Mouse (Mus musculus) c-Kit-positive CD71-negative TER-119-negative erythroid progenitor cells, embryonic 14.5 days (primary cell): ENCODE results near the gene Mylk.
A peak's percentile ranks its signal among the peaks of the same experiment; 100 is the strongest.

ENCODE experiments used
- DNase-seq: peaks from one replicate; pipeline ENCODE4 v3.0.0-alpha.2; 2013; ENCODE audit warnings: low read depth

Mylk gene

DNA sequence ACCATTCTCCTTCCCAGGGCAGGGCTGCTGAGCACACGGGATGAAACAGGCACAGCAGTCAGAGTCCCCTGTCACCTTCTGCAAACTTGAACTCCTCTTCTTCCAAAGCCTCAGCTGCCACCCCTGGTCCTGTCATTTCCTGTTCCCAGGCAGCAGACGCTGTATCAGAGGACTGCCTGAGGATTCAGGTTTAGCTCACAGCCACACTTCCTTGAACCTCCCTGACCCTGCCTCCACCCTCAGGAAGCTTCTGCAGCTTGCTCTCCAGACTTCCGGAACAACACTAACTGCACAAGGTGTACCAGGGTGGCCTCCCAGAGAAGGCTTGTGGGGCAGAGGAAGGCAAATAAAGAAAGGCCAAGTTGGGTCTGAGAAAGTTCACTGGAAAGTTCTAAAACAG, 102.6 kb downstream of the Mylk start:
- DNase-seq: no peak

- DNase-seq: no peak
These were observed 109.1 kb downstream of the Mylk start for GRCm38 (mm10) chr16:34854066-34854465.

DNA sequence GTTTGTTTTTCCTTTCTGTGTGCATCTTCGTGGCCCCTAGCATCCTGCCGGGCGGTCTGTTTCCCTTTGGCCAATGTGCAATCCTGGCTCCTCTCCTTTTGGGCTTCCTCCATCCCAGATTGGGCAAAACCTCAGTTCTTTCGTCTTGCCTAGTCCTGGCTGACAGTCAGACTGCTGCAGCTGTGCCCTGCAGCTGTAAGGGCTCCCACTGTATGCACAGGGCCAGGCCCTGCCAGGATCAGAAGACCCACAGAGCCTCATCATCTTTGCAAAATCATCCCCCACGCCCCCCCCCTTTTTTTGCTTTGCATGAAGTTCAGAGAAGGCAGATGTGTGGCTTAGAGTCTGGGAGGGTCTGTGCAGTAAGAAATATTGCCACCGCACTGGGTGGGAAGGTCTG, 110.1 kb downstream of the Mylk start:
- DNase-seq: no peak

- DNase-seq: no peak
These were observed 110.7 kb downstream of the Mylk start for GRCm38 (mm10) chr16:34855751-34856150.

DNA sequence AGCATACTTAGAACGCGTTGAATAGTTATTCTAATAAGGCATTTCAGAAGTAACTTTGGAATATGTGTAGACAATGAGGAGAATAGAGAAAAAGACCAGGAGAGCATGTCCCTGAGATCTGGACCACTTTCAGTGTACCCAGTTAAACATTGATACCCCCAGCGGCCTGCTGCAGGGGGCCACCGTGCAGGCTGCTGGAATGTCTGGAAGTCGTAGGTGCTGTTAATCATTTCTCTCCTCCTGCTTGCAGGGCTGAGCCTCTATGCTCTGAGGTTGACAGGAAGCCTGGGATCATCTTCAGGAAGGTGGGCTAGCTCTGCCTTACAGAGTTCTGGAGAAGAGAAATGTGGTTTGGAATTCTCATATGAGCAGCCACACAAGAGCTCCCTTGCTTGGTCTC, 112.6 kb downstream of the Mylk start:
- no peak for DNase-seq

DNA sequence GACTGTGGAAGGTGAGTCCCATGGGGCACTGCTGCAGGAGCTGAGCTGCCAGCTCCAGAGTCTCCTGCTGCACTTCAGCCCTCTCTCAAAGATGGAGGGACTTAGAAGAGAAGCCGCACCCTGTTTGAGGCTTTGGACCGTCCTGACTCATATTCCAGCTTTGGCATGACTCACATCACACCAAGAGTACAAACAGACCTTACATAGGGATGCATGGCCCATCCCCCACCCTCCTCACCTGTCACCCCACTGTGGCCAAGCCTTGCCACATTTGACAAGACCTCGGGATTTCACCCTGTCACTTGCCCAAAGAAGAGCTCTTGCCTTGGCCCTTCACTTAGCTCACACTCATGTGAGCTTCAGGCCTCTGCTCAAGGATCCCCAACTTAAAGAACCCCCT, 115.8 kb downstream of the Mylk start:
- no peak for DNase-seq

GRCm38 (mm10) chr16:34861744-34862365, 116.8 kb downstream of the Mylk start:
- DNase-seq: no peak

GRCm38 (mm10) chr16:34865373-34865772, 120.4 kb downstream of the Mylk start:
- no peak for DNase-seq

DNA sequence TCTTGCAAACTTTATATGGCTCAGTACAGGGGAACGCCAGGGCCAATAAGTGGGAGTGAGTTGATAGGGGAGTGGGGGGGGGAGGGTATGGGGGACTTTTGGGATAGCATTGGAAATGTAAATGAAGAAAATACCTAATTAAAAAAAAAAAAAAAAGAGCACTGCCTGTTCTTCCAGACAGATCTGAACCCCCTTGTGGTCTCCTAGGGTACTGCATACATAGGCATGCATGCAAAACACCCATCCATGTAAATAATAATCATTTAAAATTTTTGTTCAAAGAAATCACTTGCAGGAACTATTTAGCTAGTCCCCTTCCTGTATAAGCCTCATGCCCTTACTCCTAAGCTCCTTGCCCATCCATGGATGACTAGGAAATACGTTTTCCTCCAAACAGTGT, 122.2 kb downstream of the Mylk start:
- DNase-seq: peak; percentile 30

DNA sequence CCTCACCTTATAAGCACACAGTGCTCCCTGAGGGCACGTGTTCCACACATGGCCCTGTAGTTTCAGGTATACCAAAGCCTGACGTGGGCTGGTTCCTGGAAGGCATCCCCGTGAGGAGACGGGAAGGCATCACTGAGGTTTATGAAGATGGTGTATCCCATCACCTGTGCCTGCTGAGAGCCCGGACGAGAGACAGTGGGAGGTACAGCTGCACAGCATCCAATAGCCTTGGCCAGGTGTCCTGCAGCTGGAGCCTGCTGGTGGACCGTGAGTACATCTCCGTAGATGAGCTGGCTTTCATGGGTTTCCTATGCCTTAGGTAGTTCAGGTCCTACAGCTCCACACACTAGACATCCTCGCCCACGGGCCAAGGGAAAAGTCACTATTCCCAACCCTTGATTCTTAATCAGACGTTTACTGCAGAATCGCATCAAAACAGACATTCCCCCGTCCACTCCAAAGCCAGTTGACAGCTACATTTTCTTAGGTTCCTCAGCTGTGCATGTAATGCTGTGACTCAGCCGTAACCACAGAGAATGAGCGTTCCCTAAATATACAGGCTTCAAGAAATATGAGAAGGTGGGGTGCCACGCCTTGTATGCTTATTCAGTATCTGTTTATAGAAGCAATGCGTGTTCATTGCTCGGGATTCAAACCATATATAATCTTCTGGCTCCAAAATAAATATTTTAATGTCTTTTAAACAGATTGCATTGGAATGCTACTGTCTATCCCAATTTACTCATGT, 135.2 kb downstream of the Mylk start:
- peak; percentile 7 for DNase-seq

DNA sequence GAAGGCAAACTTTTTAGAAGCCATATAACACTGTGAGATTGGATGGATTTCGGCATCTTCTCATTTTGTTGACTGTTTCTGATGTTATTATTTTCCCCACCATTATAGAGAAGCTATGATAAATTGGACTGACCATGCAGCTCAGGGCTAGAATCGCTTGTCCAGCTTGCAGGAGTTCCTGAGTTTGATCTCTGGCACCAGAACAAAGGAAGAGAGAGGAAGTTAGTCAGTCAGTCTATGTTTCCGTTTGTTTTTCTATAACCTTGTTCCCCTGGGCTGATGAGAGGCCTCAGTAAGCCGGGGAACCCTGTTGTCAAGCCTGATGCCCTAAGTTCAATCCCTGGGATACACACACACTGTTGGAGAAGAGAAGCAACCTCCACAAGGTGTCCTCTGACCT, 135.8 kb downstream of the Mylk start:
- DNase-seq: no peak

DNA sequence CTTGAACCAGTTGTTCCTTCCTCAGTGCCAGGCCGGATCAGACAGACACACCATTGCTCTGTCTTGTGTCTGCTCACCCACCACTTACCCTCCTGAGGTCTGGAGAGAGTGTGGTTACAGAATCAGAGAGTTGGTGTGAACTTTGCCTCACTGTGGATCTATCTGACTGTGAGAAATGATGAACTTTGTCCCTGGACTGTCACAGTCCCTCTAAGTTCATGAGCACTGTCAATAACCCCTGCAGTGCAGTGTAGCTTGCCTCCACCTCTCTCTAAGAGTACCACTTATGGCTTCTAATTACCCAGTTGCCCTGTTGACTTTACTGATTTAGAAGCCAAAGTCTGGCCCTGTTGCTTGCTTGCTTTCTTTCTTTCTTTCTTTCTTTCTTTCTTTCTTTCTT, 142.0 kb downstream of the Mylk start:
- DNase-seq: no peak

DNA sequence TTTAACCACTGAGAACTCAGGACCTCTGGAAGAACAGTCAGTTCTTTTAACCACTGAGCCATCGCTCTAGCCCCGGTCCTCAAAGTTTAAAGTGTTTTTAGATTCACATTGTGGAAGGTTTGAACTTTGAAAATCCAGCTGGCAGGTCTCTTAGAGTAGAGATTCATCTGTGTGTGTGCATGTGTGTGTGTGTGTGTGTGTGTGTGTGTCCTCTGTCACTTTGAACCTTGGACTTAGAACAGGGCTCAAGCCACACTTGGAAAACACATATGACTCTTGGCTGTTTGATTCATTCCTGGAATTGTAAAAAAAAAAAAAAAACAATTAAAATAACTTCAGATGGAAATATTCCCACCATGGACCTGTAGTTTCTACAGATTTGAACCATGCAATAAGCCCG, 149.0 kb downstream of the Mylk start:
- DNase-seq: no peak

DNA sequence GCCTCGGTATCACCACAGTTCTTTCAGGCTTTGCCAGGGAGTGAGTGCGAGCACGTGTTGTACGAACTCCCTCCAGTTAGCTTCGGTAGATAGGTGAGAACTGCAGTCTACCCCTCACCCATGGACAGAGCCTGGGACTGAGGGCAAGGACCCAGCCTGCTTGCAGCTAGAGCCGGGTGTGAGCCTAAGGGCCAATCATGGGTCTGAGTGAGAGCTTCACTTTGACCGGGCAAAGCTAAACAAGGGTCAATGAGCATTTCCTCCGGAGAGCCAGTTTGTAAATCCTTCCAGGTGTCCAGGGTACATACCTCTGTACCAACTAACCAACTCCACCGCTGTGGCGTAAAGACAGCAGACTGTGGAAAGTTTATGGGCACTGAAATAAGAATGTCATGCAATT, 150.9 kb downstream of the Mylk start:
- no peak for DNase-seq

GRCm38 (mm10) chr16:34896996-34897395, 152.0 kb downstream of the Mylk start:
- no peak for DNase-seq

- DNase-seq: no peak
These were observed 153.2 kb downstream of the Mylk start for GRCm38 (mm10) chr16:34898057-34898789.

DNA sequence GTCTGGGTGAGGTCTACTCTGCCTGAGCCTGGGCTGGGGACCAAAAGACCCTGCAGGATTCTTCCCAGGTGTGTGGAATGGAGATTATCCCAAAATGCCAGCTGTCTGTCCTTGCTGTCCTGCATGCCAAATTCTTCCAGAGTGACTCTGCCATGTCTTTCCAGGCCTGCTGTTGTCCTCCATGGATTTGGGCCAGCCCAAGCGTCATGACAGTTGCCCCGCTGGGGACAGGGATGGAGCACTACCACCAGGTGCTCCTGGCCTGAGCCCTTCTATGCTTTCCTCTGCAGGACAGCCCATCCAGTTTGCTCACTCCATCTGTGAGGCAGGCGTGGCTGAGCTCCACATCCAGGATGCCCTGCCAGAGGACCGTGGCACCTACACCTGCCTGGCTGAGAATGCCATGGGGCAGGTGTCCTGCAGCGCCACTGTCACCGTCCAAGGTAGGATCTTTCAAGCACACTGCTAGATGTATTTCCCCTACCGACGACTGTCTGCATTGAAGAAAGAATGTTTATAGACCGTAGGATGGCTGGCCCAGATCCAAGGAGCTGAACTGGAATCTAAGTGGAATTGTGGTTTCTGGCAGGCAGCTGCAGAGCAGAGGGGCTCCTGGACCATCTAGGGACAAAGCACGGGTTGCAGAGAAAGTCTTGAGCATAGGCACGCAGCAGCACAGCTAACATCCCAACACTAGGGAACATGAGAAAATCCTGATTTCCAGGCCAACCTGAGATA, 154.2 kb downstream of the Mylk start:
- no peak for DNase-seq

DNA sequence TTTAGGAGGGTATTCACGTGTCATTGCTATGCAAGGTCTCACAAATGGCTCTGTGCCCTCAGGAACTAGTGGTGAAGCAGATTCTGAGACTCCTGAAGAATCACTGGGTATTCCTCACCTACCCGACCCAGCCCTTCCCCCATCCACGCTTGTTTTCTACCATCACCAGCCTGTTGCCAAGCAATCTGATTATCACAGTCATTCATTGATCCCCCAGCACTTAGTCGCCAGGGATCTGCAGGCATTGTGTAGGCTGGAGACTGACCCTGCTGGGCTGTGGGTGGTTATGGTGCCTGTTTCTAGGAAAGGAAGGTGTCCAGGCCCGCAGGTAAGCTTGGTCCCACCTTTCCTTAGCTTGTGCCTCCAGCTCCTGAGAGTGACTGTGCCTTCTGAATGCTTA, 155.0 kb downstream of the Mylk start:
- no peak for DNase-seq

- no peak for DNase-seq
These were observed 155.5 kb downstream of the Mylk start for GRCm38 (mm10) chr16:34900471-34900870.

GRCm38 (mm10) chr16:34901031-34901430, 156.0 kb downstream of the Mylk start:
- no peak for DNase-seq

DNA sequence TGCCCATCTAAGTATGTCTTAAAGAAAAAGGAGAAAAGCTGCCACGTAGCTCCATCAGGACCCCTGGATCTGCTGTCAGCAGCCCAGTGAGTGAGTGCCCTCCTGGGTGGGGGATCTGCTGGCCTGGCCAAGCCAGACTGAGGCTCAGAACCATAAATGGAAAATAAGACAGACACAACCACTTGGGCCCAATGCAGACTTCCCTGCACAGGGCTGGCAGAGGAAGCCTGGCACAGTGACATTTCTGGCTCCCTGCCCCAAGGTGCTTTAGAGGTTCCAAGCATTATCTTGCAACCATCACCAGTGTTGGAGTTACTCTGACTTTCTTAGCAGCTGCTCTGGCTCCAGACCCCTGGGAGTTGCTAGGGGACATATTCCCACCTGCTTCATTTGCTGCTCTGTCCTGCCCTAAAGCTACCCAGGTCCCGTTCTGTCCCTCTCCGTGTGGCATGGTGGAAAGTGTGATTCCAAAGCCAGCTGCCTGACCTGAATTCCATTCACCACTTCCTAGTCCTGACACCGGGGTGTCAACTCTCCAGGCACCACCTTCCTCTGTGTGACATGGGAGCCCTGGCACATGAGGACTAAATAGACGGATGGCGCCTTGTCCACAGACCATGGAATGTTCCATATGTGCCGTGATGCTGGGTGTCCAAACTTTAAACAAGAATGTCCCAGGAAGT, 156.7 kb downstream of the Mylk start:
- no peak for DNase-seq

- peak; percentile 50 for DNase-seq
These were observed 157.3 kb downstream of the Mylk start for GRCm38 (mm10) chr16:34902294-34902680.
